Mouse (Mus musculus): ENCODE measurements around the gene Borcs6.

- TF ChIP-seq CTCF (IDR thresholded peaks at IDR 0.05) (peak; percentile 89), EP300 (IDR thresholded peaks at IDR 0.05) (no peak)
These were observed 32.9 kb downstream of the Borcs6 start for GRCm38 (mm10) chr11:69092386-69092751.

Measured in lung, postnatal 0 days (tissue).